ENCODE assay signal across 19 mouse cellular contexts in genomic region chr19:57114951-57115350, GRCm38 (mm10).
DNase-seq lines count a peak whose midpoint lies in the region; ATAC-seq and TF ChIP-seq lines count a peak whose summit lies in the region.
"Had no signal": no experiment of that assay in that cellular context is flagged by ENCODE, and none has a peak within 500 bp of the region (broad histone marks: within the 10 kb centered on the region; RNA-seq: fewer than 3 reads in every experiment).

No protein-coding gene starts in this region.

- H3K9ac ChIP-seq in heart, embryonic 11.5 days (ENCODE audit: low read depth, low read length) = no peak overlapping the region
- H3K9ac ChIP-seq in stomach, embryonic 16.5 days (ENCODE audit: low read length) = no peak overlapping the region
- H3K9ac ChIP-seq: forebrain, postnatal 0 days; hindbrain, embryonic 15.5 days; midbrain, embryonic 12.5 days had no signal

- no peaks in the 10 kb centered on the region for H3K36me3 ChIP-seq in heart, embryonic 11.5 days (ENCODE audit: control insufficient read depth, insufficient read depth, low read length)
- no peaks in the 10 kb centered on the region for H3K36me3 ChIP-seq in stomach, embryonic 16.5 days (ENCODE audit: control insufficient read depth, insufficient read depth, low read length)
- H3K36me3 ChIP-seq: embryonic facial prominence, embryonic 10.5 days; hindbrain, embryonic 15.5 days; midbrain, embryonic 12.5 days had no signal

- H3K9me3 ChIP-seq in heart, embryonic 11.5 days (replicated peaks; ENCODE audit: control insufficient read depth, low read length) = no peaks in the 10 kb centered on the region
- H3K9me3 ChIP-seq in stomach, embryonic 16.5 days (replicated peaks; ENCODE audit: control insufficient read depth, low read length) = no peaks in the 10 kb centered on the region
- H3K9me3 ChIP-seq: embryonic facial prominence, embryonic 10.5 days; hindbrain, embryonic 15.5 days; midbrain, embryonic 12.5 days had no signal

- no peak for ATAC-seq in heart, embryonic 11.5 days (replicated peaks; ENCODE audit: insufficient number of reproducible peaks, low FRiP score, low TSS enrichment)
- no peak for ATAC-seq in stomach, embryonic 16.5 days (ENCODE audit: insufficient read depth, low FRiP score)
- ATAC-seq: forebrain, postnatal 0 days had no signal

- DNase-seq in heart, postnatal 10 days = no peak
- no peak for DNase-seq in left cerebral cortex, adult 2 months (ENCODE audit: extremely low spot score in 1 of 2, low spot score in 2 of 2)
- DNase-seq in left cerebral cortex, postnatal 14 days (ENCODE audit: low spot score in 2 of 2) = no peak
- DNase-seq in ES-CJ7 (ENCODE audit: low read depth, low spot score) = peak; percentile 13
- DNase-seq in urinary bladder, postnatal 36 days (ENCODE audit: low spot score in 2 of 2) = no peak
- DNase-seq: adrenal gland, postnatal 25 days; cerebellum, postnatal 10 days; forebrain, postnatal 0 days; kidney, adult 8-10 months; lung, adult 2 months; lung, postnatal 4 days; right cerebral cortex, adult 18-20 months had no signal

- TF ChIP-seq CTCF in left cerebral cortex, adult 2 months (IDR thresholded peaks at IDR 0.05) = no peak

- intact Hi-C loops in heart, postnatal 10 days (cut with DNase I) = no loop called here
- intact Hi-C loops in left cerebral cortex, adult 2 months (cut with DNase I) = loop anchor here (5.0 kb wide), 1 partner anchor 48 kb away; no protein-coding TSS in a partner anchor
- intact Hi-C loops in left cerebral cortex, postnatal 14 days (cut with DNase I) = no loop called here

- H3K4me1 ChIP-seq in heart, embryonic 11.5 days (ENCODE audit: control insufficient read depth, insufficient read depth, low read length) = peaks cover 59% of the 10 kb centered on the region
- peaks cover 52% of the 10 kb centered on the region for H3K4me1 ChIP-seq in stomach, embryonic 16.5 days (ENCODE audit: control insufficient read depth, insufficient read depth, low read length)

- WGBS in heart, embryonic 11.5 days (ENCODE audit: insufficient replicate concordance) = 43% methylated on average over 5 of the region's 5 CpGs
- WGBS in stomach, embryonic 16.5 days = 25% methylated on average over 5 of the region's 5 CpGs

- H3K4me2 ChIP-seq in heart, embryonic 11.5 days = no peak overlapping the region
- no peak overlapping the region for H3K4me2 ChIP-seq in stomach, embryonic 16.5 days (ENCODE audit: low read depth, low read length)
- H3K4me2 ChIP-seq: hindbrain, embryonic 15.5 days; midbrain, embryonic 12.5 days had no signal

- H3K27ac ChIP-seq in heart, embryonic 11.5 days (ENCODE audit: low read depth, low read length) = 0 out of 2 replicates have a peak overlapping the region, but pooled peaks have one; percentile 35
- peak overlapping the region; percentile 8; the same call in 1 of the 2 replicates for H3K27ac ChIP-seq in left cerebral cortex, adult 2 months
- H3K27ac ChIP-seq in stomach, embryonic 16.5 days (ENCODE audit: low read length) = peak overlapping the region; percentile 82; the same call in 1 of the 2 replicates
- H3K27ac ChIP-seq: embryonic facial prominence, embryonic 10.5 days; hindbrain, embryonic 15.5 days; midbrain, embryonic 12.5 days had no signal

- no peak overlapping the region for H3K4me3 ChIP-seq in heart, embryonic 11.5 days (ENCODE audit: low read depth, low read length)
- H3K4me3 ChIP-seq in left cerebral cortex, adult 2 months = no peak overlapping the region
- no peak overlapping the region for H3K4me3 ChIP-seq in stomach, embryonic 16.5 days (replicated peaks; ENCODE audit: low read length)
- H3K4me3 ChIP-seq: embryonic facial prominence, embryonic 10.5 days; erythroblast, embryonic 14.5 days; hindbrain, embryonic 15.5 days; midbrain, embryonic 12.5 days; myocyte had no signal

- H3K27me3 ChIP-seq in heart, embryonic 11.5 days (ENCODE audit: control insufficient read depth, insufficient read depth, low read length) = no peaks in the 10 kb centered on the region
- no peaks in the 10 kb centered on the region for H3K27me3 ChIP-seq in stomach, embryonic 16.5 days (ENCODE audit: control insufficient read depth, insufficient read depth, low read length)
- H3K27me3 ChIP-seq: hindbrain, embryonic 15.5 days had no signal

Comparison
In these comparisons a context has a peak if more than half of its experiments do, and no peak if none do; other contexts are left out.
1. H3K27ac ChIP-seq: peak in every context shown above with its lines; median percentile 82 in stomach, embryonic 16.5 days; 35 in heart, embryonic 11.5 days; 8 in left cerebral cortex, adult 2 months.